Mouse (Mus musculus) retina, embryonic 14.5 days (tissue): ENCODE data around the gene Brd7.

ENCODE experiments used
- DNase-seq: peaks from one replicate; pipeline ENCODE4 v3.0.0-alpha.2; 2015; ENCODE audit warnings: low spot score

The Brd7 gene

GRCm38 (mm10) chr8:88361708-88362428 is at the start of gene Brd7:
Gene Brd7, minus strand, starts transcription at chr8:88362194.
- DNase-seq = peak; percentile 82

- peak; percentile 17 for DNase-seq
These were observed 49.5 kb upstream of the Brd7 start for GRCm38 (mm10) chr8:88411461-88411860.

DNA sequence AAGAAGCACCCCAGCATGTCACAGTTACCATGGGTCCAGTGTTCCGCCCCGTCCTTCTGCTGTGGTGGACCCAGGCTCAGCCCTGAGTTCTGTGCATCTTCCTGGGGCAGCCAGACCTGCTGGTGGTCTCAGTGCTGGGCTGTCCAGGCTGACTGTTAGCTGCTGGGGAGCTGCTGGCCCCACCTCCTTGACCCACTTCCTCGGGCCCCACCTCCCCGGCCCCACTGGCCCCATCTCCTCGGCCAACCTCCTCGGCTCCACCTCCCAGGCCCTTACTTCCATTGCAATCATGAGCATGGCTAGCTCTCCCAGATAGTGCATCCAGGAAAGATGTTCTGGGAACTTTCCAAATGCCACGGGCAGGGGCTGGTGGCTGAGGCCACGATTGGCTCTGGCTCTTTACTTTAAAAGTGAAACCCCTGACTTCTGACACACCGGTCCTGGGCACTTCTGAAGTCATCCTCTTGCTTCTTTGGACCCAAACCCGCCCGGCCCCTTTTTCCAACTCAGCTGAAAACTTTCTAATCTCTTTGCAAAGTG is 47.5 kb upstream of the Brd7 start:
- DNase-seq = peak; percentile 73

- DNase-seq = no peak
These were observed 45.7 kb upstream of the Brd7 start for GRCm38 (mm10) chr8:88407716-88408115.

DNA sequence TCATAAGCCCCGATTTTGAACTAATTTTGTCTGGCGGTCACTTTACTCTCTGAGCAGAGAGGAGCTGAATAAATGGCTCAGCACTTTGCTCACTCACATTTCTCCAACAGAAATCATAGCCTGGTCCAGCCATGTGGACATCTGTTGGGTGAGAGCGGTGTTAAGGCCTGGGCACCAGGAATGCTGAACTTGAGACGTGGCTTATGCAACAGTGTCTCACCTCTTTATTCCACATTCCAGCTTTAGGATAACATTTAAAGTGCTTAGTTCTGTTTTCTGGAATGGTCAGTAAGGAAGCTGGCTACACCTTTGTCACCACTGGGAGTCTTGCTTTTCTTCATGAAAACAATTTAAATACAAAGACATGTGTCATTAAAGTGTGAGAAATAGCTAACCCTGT is 36.1 kb upstream of the Brd7 start:
- no peak for DNase-seq

DNA sequence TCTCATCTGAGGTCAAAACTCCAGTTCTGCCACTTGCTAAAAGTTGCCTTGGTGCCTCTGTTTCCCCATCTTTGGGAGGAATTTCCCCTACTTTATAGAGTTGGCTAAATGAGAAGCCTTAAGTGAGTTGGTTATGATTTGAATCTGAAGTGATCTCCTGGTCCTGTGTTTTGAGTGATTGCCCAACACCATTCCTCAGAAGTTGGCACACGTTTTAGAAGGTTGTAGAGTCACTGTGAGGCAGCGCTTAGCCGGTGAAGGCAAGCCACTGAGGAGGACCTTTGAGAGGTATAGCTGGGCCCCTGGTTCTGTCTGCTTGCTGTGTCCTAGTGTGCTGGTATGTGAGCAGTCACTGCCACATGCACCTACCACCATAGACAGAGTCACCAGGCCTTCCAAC is 31.3 kb upstream of the Brd7 start:
- DNase-seq = no peak

DNA sequence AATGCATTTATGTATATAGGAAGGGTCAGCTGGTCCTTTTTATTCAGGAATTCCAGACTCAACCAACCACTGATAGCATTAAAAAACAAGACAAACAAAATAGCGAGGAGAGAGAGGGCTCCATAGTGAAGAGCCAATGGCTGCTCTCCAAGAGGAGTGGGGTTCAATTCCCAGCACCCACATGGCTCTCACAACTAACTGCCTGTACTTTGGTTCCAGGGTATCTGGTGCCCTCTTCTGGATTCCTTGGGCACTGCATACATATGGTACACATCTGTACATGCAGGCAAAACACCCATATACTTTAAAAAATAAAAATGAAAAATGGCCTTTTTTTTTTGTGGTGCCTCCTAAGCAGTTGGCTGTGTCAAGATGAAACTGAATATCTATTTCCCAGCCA is 28.8 kb upstream of the Brd7 start:
- DNase-seq = no peak

- DNase-seq = no peak
These were observed 26.8 kb upstream of the Brd7 start for GRCm38 (mm10) chr8:88388691-88389239.

- DNase-seq = no peak
These were observed 25.9 kb upstream of the Brd7 start for GRCm38 (mm10) chr8:88387874-88388273.

GRCm38 (mm10) chr8:88383164-88383556 is 21.2 kb upstream of the Brd7 start:
- DNase-seq = no peak

GRCm38 (mm10) chr8:88382311-88383163 is 20.5 kb upstream of the Brd7 start:
- no peak for DNase-seq

DNA sequence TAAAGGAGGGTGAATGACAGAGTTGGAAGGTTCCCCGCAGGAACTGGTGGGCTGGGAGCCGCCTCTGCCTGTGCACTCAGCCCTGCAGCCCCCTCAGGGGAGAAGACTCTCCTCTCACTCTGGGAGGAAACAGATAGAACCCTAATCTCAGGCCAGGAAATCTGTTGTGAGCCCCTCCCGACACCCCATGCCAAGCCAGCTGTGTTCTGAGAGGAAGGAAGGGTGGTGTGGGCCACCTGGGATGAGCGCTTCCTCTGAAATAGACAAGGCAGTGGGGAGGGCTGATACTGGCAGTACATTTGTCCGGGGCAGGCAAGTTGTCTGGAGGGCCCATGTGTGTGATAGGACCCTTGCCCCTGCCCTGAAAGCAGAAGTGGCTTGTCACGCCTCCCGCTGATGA is 18.5 kb upstream of the Brd7 start:
- no peak for DNase-seq

DNA sequence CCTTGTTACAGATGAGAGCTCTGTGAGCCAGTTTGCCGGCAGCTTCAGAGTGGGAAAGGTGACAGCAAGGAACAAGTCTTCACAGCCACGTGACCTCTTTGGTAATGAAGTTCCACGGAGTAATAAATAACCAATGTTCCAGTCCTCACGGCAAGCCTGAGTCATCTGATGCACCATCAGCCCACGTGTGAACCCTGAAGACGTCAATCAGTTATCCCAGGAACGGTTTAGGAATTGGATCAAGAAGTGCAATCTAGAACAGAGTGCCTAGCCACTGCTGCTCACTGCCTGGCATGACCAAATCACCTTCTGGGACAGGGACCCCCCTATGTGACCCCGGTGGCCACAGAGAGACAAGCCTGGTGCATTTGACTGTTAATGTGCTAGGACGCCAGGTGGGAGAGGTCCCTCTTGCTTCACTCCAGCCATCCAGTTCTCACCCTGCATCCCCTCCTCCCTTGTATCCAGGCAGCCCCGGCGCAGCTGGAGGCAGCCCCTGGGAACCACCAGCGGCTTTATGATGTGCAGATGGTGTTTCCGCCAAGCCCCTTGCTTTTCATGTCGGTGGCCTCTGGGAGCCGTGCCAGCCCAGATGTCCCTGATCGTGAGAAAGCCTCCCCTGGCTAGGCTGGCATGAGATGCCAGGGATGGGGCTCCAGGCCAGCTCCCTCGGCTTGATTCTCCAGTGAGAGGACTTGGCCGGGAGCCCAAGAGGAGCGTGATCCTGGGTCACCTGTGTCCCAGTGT is 15.0 kb upstream of the Brd7 start:
- DNase-seq = no peak

- DNase-seq = no peak
These were observed 9.5 kb upstream of the Brd7 start for GRCm38 (mm10) chr8:88371522-88371921.

- DNase-seq = no peak
These were observed 7.8 kb upstream of the Brd7 start for GRCm38 (mm10) chr8:88369805-88370204.

GRCm38 (mm10) chr8:88369221-88369620 is 7.2 kb upstream of the Brd7 start:
- peak; percentile 75 for DNase-seq

DNA sequence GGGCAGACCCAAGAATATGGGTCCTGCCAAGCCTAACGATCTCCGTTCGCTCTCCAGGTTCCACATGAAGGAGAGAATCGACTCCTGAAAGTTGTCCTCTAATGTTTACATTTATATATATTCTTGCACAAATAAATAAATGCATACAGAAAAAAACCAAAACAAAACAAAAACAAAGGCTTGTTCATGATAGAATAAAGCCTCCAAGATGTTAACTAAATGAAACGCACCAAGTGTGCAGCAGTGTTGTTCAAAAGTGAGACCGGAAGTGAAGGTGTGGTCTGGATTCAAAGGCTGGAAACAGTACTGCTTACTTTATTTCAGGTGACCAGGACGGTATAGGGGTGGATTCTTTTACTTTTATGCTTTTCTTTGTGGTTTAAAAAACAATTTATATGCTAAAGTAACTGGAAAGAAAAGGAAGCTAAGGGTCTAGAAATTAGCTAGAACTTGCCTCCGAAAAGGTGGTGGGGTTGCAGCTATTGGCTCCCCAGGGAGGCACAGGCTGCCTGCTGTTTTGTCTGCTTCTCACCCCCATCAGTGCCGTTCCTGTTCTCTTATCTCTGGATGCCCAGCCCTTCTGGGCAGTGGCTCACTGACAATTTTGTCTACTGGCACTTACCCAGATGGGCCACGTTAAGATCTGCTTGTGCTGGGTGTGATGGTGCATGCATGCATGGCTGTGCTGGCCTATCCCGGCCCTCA is 604 bp upstream of the Brd7 start:
- no peak for DNase-seq

DNA sequence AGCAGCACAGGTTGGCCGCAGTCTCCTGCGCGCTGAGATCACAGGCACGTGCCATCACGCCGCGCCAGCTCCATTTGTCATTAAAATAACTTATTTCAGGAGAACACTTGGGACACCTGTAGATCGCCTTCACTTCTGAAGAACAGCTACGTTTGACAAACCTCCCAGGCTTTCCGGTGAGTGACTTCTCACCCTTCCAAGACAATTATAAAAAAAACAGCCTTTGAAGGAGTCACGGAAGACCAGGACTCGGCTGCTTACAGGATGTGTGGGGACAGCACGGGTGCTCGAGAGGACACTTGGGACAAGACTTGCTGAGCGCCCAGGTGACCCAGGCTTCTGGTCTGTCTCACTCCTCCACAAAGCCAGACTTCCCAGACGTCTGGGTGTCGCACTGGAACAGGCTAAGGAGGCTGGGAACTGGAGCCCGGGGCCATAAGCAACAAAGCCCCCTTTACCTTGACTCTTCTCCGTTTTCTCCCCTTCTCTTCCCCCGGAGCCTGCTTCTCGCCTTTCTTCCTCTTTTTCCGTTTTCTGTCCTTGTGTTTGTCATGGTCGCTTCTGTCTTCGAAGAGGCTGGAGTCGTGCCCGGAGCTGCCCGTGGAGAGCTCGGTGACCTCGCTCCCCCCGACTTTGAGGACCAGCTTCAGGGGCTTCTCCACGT is 818 bp downstream of the Brd7 start:
- no peak for DNase-seq

DNA sequence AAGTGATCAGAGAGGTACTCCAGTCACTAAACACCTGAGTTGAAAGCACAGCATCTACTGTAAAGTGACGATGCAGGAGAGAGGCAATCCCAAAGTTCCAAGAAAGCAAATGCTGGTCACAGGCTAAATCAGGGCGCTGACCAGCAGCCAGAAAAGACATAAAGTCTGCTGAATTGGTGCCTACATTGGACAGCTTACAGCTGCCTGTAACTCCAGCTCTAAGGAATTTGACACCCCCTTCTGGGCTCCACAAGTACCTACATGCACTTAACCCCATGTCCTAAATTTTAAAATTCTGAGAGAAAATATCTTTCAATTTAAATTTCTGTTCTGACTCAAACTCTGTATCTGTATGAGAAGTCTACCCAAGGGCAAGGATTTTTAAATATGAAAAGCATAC is 2.0 kb downstream of the Brd7 start:
- DNase-seq = peak; percentile 46

DNA sequence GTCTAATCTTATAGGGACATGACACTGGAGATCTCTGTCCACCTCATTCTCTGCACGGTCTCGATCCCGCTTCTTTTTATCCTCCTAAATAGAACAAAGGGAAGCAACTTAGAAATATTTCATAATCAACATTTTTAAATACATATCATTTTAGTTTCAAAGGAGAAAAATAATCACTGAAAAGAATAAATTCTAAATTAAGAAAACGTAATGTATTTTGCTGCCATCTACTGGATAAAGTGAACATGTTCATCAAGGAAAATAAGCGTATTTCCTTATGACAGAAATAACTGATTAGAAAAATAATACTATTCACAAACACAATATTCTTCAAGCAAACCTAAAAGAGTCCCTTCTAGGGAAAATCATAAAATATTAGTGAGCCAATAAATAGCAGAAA is 4.0 kb downstream of the Brd7 start:
- DNase-seq = peak; percentile 43
